Mouse (Mus musculus) cerebellum, adult 9-11 months (tissue): Measurements from ENCODE around the gene Anapc15-ps.
"Not testable (repeated sequence)": the region's sequence is repeated elsewhere in the genome, so short reads cannot be mapped to it uniquely, and the experiment has no call there.

Experiments
- DNase-seq: peaks from one replicate; pipeline ENCODE4 v3.0.0; 2022

Anapc15-ps gene

GRCm38 (mm10) chr10:95666791-95667190 lies 6.5 kb downstream of the Anapc15-ps start:
- DNase-seq, result no peak

- no peak for DNase-seq
Measured at GRCm38 (mm10) chr10:95665426-95665990, 7.7 kb downstream of the Anapc15-ps start.

GRCm38 (mm10) chr10:95664613-95665012 lies 8.6 kb downstream of the Anapc15-ps start:
- no peak for DNase-seq

- DNase-seq, result no peak
Measured at GRCm38 (mm10) chr10:95660356-95660755, 12.9 kb downstream of the Anapc15-ps start.

- no peak for DNase-seq
Measured at GRCm38 (mm10) chr10:95659471-95660150, 13.6 kb downstream of the Anapc15-ps start.

- no peak for DNase-seq
Measured at GRCm38 (mm10) chr10:95658836-95659343, 14.4 kb downstream of the Anapc15-ps start.

- no peak for DNase-seq
Measured at GRCm38 (mm10) chr10:95656236-95657225, 16.7 kb downstream of the Anapc15-ps start.

DNA sequence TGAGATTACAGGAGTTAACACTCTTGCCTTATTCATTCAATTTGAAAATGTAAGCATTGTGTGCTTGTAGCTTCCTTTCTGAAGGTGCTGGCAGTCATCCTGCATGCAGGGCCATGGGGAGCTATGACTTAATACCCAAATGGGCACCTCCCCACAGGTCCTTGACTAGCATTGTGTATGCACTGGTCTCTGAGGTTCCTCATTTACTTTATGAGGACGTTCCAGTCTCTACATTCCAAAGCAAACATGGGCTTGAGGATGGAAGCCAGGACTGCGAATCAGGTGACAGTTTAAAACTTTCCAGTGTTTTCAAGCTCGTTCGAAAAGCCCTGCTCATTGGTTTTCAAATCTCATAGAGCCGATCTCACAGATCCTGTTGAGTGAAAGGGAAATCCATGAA lies 21.1 kb downstream of the Anapc15-ps start:
- no peak for DNase-seq

DNA sequence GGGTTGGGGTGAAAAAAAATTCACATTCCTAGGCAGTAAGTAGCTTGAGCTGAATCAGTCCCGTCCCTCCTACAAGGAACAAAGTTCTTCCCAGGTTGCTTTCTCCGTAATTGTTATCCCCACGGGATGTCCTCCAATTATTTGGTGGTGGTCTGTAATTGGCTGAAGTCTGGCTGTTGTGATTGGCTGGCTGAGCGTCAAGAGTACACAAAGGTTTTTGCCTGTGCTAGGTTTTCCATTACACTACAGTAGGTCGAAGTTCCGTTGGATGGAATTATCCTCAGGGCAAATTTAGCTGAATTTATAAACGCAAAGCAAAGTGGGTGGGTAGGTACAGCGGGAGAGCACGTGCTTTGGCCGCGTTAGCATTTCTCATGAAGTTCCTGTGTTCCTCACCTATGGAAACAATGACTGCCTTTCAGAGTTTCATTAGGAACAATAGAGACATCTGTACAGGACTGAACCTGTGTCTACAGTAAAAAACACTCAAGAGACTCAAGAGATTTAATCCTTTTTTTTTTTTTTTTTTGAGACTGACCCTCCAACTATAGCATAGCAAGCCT lies 24.8 kb downstream of the Anapc15-ps start:
- no peak for DNase-seq

DNA sequence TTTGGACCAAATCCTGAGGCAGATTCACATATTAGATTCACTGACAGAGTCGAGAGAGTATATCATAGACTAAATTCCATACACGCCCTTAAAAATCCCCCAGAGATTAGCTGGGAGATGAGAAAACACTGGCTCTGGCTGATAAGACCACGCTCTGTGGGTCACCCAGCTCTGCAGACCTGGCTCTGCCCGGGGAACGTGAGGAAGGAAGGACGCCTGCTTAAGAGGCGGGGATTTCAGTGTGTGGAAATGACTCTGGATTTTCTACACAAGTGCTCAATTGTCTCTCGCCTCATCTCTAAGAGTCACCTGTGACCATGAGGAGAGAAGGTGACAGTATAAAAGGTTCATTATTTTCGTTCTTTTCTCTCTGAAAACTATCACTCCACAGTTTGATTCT lies 26.1 kb downstream of the Anapc15-ps start:
- DNase-seq, result no peak

DNA sequence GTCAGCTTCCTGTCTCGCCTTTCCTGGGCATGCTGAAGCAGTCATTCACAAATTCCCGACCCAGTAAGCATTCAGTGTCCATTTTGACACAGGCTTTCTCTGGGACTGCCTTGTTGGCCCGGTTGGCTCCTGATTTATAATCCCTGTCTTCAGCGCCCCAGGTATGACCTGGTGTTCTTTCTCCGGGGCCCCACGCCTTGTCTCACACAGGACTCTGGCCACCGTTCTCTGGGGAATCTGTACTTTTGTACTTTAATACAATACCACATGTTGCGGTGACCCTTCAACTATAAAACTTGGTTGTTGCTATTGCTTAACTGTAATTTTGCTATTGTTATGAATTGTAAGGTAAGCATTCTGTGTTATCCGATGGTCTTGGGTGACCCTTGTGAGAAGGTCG lies 26.7 kb downstream of the Anapc15-ps start:
- DNase-seq, result no peak

DNA sequence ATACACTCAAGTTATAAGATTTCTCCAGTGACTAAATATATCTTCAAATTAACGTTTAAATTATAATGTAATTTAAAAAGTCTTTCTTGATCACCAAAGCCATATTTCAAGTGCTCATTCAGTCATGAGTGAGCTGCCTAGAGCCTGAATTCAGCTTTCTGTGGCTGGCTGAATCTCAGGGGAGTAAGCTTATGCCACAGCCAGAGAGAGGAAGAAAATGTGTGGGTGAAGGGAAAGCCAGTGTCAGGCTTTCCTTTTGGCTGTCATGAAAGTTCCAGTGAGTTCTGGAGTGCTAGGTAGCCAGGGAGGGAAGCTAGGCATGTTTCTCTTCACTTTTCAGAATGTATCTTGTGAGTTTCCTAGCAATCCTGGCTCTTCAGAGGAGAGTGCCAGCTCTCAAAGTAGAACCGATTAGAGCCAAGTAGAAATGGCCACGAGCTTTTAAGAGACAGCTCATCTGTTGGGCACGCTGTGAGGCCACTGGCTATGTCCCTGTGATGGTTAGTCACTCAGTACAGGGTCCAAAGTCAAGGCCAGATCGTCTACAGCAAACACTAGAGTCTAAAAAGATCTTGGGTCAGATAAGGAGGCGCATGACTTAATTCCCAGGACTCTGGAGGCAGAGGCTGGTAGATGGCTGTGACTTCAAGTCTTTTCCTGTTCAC lies 29.4 kb downstream of the Anapc15-ps start:
- no peak for DNase-seq

- no peak for DNase-seq
Measured at GRCm38 (mm10) chr10:95643042-95643441, 30.2 kb downstream of the Anapc15-ps start.

DNA sequence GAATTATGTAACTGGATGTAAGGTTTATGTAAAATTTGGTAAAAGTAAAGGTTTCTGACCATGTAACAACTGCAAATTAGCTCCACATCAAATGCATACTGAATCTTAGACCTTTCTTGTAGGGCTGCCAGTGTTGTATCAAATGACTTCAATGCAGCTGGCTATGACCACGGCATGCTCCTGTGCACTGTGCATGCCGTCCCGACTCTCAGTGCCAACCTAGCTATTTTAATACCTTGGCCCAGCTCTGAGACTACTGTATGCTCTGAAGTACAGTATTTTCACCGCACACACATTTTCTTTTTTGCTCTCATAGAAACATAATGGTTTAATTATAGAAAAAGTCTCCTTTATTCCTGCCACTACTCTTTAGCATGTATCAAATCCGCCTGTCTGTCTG lies 31.9 kb downstream of the Anapc15-ps start:
- DNase-seq, result no peak

DNA sequence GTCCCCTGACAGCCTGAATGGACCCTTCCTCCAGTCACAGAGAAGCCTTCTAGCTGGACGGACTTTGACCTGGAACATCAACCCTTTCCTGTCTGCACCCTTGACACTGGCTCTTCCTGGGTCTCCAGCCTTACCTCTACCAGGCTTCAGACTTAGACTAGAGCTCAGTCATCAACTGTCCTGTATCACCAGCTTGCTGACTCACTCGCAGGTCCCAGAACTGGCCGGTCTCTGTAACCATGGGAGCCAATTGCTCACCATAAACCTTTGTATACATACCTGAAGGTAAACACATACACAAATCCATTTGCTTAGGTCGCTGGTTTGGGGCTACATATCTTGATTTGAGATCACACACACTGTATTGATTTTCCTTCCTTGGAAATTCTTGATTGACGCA lies 33.8 kb downstream of the Anapc15-ps start:
- no peak for DNase-seq

DNA sequence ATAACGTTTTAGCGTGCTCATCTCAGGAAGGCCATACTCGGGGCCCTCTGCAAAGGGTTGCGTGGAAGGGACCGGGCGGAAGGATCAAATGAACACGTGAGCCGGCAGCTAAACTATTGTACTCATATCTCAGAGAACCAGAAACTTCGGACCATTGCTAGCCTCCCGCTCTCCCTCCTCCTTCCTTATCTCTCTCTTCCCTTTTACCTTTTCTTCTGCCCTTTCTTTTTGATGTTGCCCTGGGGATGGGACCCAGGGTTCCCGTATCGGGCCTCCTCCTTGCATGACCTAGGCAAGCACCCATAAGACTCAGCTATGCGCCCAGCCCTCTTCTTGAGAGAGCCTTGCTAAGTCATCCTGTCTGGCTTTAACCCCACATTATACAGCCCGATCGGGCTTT lies 38.5 kb downstream of the Anapc15-ps start:
- no peak for DNase-seq

DNA sequence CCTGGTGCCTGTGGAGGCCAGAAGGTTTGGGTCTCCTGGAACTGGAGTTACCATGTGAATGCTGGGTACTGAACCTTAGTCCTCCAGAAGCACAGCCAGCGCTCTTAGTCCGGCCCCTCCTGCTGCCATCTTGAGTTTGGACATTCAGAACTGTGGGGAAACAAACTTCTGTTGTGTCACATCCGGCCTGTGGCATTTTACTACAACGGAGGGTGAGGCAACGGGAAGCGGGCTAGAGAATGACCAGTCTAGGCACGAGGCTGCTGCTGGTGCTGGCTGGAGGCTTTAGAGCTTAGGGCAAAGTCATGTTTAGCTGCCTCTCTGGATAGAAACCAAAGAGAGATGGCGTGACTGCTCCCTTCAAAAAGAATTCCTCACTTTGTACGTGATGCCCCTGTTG lies 39.0 kb downstream of the Anapc15-ps start:
- DNase-seq, result no peak

- no peak for DNase-seq
Measured at GRCm38 (mm10) chr10:95631568-95631967, 41.7 kb downstream of the Anapc15-ps start.

DNA sequence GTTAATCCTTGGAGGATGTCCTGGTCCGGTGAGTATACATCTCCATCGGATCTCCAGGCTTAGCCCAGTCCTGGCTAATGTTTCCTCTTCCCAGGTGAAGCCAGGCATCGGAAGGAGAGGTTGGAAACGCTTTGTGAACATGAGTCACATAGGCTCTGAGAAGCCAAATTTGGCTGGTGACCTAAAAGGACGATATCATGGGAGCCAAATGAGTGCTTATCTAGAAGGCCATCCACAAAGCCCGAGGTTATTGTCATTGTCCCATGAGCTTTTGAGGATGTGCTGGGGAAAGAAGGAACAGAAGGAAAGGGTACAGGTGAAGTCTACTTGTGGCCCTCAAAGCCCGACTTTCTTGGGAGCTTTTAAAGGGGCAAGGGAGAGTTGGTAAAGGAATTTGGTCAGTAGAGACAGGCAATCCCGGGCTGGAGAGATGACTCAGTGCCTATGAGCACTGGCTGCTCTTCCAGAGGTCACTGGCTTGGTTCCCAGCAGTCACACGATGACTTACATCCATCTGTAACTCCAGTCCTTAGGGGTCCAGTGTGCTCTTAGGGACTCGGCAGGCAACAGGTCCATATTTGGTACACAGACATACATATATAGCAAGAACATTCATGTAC lies 42.4 kb downstream of the Anapc15-ps start:
- no peak for DNase-seq

- not testable (repeated sequence) for DNase-seq
Measured at GRCm38 (mm10) chr10:95630166-95630565, 43.1 kb downstream of the Anapc15-ps start.

DNA sequence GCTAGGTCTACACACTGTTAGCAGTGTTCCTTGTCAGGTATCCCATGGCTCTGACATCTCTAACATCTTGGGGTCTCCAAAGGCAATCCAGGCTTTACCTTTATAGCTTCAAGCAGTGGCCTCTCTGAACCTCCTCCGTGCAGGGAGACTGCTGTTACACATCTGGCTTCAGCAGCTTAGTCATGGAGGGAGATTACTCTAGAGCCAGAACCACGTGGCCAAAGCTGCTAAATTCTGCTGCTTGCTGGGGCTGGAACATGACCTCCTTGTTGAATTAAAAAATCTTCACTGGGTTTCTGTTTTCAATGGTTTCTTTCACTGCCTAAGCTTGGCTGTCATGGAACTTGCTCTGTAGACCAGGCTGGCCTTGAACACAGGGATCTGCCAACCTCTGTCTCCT lies 44.9 kb downstream of the Anapc15-ps start:
- no peak for DNase-seq

GRCm38 (mm10) chr10:95627381-95627780 lies 45.9 kb downstream of the Anapc15-ps start:
- no peak for DNase-seq
